Mouse (Mus musculus): ENCODE results near the gene Gm5155. TPM values are rescaled to one million over a fixed set of nuclear protein-coding genes. Genes with fewer than 3 reads are reported as not detected.
"Not testable (repeated sequence)": the region's sequence is repeated elsewhere in the genome, so short reads cannot be mapped to it uniquely, and the experiment has no call there.

Gene Gm5155
- not detected for total RNA-seq (2022)

- DNase-seq (ENCODE audit: low spot score in 2 of 2), result no peak
These were observed at the start of gene Gm5155 for GRCm38 (mm10) chr7:17871467-17871866. Gene Gm5155, plus strand, starts transcription at chr7:17871767.

GRCm38 (mm10) chr7:17870776-17871175 lies 791 bp upstream of the Gm5155 start:
- no peak for DNase-seq (ENCODE audit: low spot score in 2 of 2)

- DNase-seq (ENCODE audit: low spot score in 2 of 2), result not testable (repeated sequence)
These were observed 23.8 kb downstream of the Gm5155 start for GRCm38 (mm10) chr7:17895341-17895740.

- DNase-seq (ENCODE audit: low spot score in 2 of 2), result no peak
These were observed 31.8 kb downstream of the Gm5155 start for GRCm38 (mm10) chr7:17903146-17903915.

Other genes with a start within 250 kb of the Gm5155 start
- gene Ceacam5, start 158.5 kb upstream of the Gm5155 start, total RNA-seq (2022), result not detected
- gene Ceacam14, start 59.1 kb upstream of the Gm5155 start, total RNA-seq (2022), result not detected
- not detected for gene Ceacam11, start 100.4 kb downstream of the Gm5155 start, total RNA-seq (2022)
- gene Ceacam13, start 138.1 kb downstream of the Gm5155 start, total RNA-seq (2022), result not detected
- not detected for gene Ceacam12, start 194.2 kb downstream of the Gm5155 start, total RNA-seq (2022)